Mouse (Mus musculus) ES-E14 (cell line): ENCODE results near the gene Rab3c. TPM values are rescaled to one million over a fixed set of nuclear protein-coding genes. Genes with fewer than 3 reads are reported as not detected.

Experiments used
- DNase-seq: peaks from one replicate; pipeline ENCODE4 v3.0.0-alpha.2; 2013; ENCODE audit warnings: low read depth, low spot score
- H3K27ac ChIP-seq: 2 replicates; pipeline ENCODE4 v1.5.1; 2012; ENCODE audit warnings: low read depth, mild to moderate bottlenecking, low read length, moderate library complexity, mixed read lengths; ENCODE audit not compliant: poor library complexity, insufficient read depth, severe bottlenecking
- H3K36me3 ChIP-seq: 2 replicates; pipeline ENCODE4 v1.6.1; 2012; ENCODE audit warnings: mild to moderate bottlenecking, low read length, moderate library complexity, mixed read lengths; ENCODE audit not compliant: control insufficient read depth, poor library complexity, insufficient read depth, severe bottlenecking
- H3K4me1 ChIP-seq, 2 experiments: fragments of 150-350 bp in 1 of 2; sonication (generic) in 1 of 2; 2 replicates each; pipeline ENCODE4 v1.6.1; 2012; ENCODE audit warnings: low read length in 2 of 2, mild to moderate bottlenecking in 1 of 2, mixed read lengths in 1 of 2; ENCODE audit not compliant: control insufficient read depth in 2 of 2, insufficient read depth in 2 of 2, poor library complexity in 1 of 2
- H3K4me3 ChIP-seq, 2 experiments: fragments of 150-350 bp in 1 of 2; sonication (generic) in 1 of 2; 2 replicates each; pipeline ENCODE4 v1.5.1; 2012; ENCODE audit warnings: low read length in 2 of 2, low read depth in 1 of 2, mild to moderate bottlenecking in 1 of 2, mixed read lengths in 1 of 2; ENCODE audit not compliant: insufficient read depth in 1 of 2, poor library complexity in 1 of 2, severe bottlenecking in 1 of 2
- H3K9ac ChIP-seq: 2 replicates; pipeline ENCODE4 v1.6.1; 2012; ENCODE audit warnings: low read depth, mild to moderate bottlenecking, low read length, mixed read lengths; ENCODE audit not compliant: poor library complexity, insufficient read depth, severe bottlenecking
- H3K9me3 ChIP-seq: fragments of 150-350 bp; sonication (generic); 2 replicates; pipeline ENCODE4 v1.6.1; 2012; ENCODE audit warnings: low read depth, mild to moderate bottlenecking, low read length; ENCODE audit not compliant: control insufficient read depth, insufficient read depth
- CHD2 ChIP-seq: IDR thresholded peaks from 2 replicates; pipeline ENCODE4 v1.6.1; 2014; ENCODE audit warnings: mild to moderate bottlenecking, low read depth, low read length, inconsistent platforms
- HCFC1 ChIP-seq: IDR thresholded peaks from 2 replicates; pipeline ENCODE4 v1.6.1; 2012; ENCODE audit warnings: low read length, inconsistent platforms, borderline replicate concordance; ENCODE audit not compliant: insufficient read depth
- MAFK ChIP-seq: IDR thresholded peaks from 2 replicates; pipeline ENCODE4 v1.6.1; 2014; ENCODE audit warnings: mild to moderate bottlenecking, low read depth, low read length, inconsistent platforms; ENCODE audit not compliant: insufficient read depth
- ZC3H11A ChIP-seq: IDR thresholded peaks from 2 replicates; pipeline ENCODE4 v1.6.1; 2012; ENCODE audit warnings: low read depth, mild to moderate bottlenecking, inconsistent platforms, low read length, borderline replicate concordance
- ZNF384 ChIP-seq: IDR thresholded peaks from 2 replicates; pipeline ENCODE4 v1.6.1; 2012; ENCODE audit warnings: low read depth, low read length, inconsistent platforms
- in situ Hi-C, 2 experiments: fragments of 600-800 bp; cut with MboI; formaldehyde crosslinking; loops; one replicate each; pipeline ENCODE4 v1.15.1; 2025; ENCODE audit warnings: low sequenced_read_pairs in 2 of 2, inconsistent platforms in 1 of 2; ENCODE audit not compliant: unreplicated experiment in 2 of 2
- total RNA-seq: library from RNA; depleted of rRNA; stranded (reverse); fragments of 300-350 nt; gene quantifications from 2 replicates; pipeline ENCODE4 v1.2.3, GENCODE M21; 2012

Rab3c gene
- total RNA-seq, 1 experiment: not detected

DNA sequence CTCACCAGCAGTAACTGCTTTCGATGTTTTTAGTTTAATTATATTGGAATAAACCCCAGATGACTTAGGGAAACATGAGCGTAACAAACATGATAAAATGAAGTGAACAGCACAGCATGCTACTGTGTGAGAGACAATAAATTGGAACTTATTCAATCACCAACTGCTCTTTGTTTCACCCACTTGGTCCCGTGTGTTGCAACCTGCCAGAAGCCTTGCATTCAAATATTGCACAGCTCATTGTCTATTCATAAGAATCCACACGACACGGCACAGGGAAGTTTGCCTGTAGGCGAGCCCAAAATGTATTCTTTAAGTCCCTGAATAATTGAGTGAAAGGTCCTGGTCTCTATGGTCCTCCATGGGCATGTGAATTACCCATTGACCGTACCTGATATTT is 61.6 kb downstream of the Rab3c start:
- no peak overlapping the region for H3K27ac ChIP-seq
- H3K9me3 ChIP-seq: no peaks in the 10 kb centered on the region
- H3K9ac ChIP-seq: no peak overlapping the region
- DNase-seq: no peak
- H3K4me3 ChIP-seq: no peak overlapping the region
- in situ Hi-C loops: no loop called here
- no peak for TF ChIP-seq ZC3H11A
- no peak for TF ChIP-seq HCFC1
- TF ChIP-seq CHD2: no peak
- TF ChIP-seq MAFK: no peak
- H3K4me1 ChIP-seq: no peaks in the 10 kb centered on the region
- H3K36me3 ChIP-seq: no peaks in the 10 kb centered on the region

- DNase-seq: no peak
- H3K36me3 ChIP-seq: no peaks in the 10 kb centered on the region
- H3K9ac ChIP-seq: no peak overlapping the region
- TF ChIP-seq CHD2 (no peak), ZNF384 (no peak), MAFK (no peak), ZC3H11A (no peak), HCFC1 (no peak)
- H3K27ac ChIP-seq: no peak overlapping the region
- H3K4me3 ChIP-seq: no peak overlapping the region
- no peaks in the 10 kb centered on the region for H3K4me1 ChIP-seq
- H3K9me3 ChIP-seq: no peaks in the 10 kb centered on the region
- in situ Hi-C loops: no loop called here
Measured at GRCm38 (mm10) chr13:110218497-110218896, 62.3 kb downstream of the Rab3c start.

- no peak overlapping the region for H3K9ac ChIP-seq
- no peaks in the 10 kb centered on the region for H3K9me3 ChIP-seq
- no peaks in the 10 kb centered on the region for H3K4me1 ChIP-seq
- no peak for DNase-seq
- no peak overlapping the region for H3K27ac ChIP-seq
- in situ Hi-C loops: no loop called here
- no peaks in the 10 kb centered on the region for H3K36me3 ChIP-seq
- TF ChIP-seq CHD2 (no peak), ZC3H11A (no peak), ZNF384 (no peak), MAFK (no peak), HCFC1 (no peak)
- H3K4me3 ChIP-seq: no peak overlapping the region
Measured at GRCm38 (mm10) chr13:110211526-110212075, 69.2 kb downstream of the Rab3c start.

DNA sequence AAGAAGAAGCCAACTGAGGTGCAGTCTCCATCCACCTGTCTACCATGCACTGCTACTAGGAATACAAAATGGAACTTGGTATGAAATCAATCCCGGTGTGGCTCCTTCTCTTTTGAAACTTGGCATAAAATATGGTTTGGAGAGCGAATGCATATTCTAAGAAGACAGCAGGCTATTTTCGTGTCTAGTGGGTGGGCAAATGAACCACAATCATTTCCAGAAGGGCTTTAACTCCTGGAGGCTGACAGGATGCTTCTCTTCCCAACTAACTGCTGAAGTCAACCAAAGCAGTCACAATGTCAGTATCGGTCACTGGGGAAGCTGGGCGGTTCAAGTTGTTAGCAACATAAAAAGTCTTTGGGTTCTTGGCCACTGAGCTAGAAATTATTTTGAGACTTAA is 81.9 kb downstream of the Rab3c start:
- no peaks in the 10 kb centered on the region for H3K36me3 ChIP-seq
- no peak overlapping the region for H3K9ac ChIP-seq
- H3K27ac ChIP-seq: no peak overlapping the region
- in situ Hi-C loops: no loop called here
- no peaks in the 10 kb centered on the region for H3K9me3 ChIP-seq
- no peaks in the 10 kb centered on the region for H3K4me1 ChIP-seq
- no peak for DNase-seq
- H3K4me3 ChIP-seq: no peak overlapping the region
- no peak for TF ChIP-seq ZC3H11A
- no peak for TF ChIP-seq ZNF384
- no peak for TF ChIP-seq CHD2
- no peak for TF ChIP-seq MAFK
- TF ChIP-seq HCFC1: no peak

- no peaks in the 10 kb centered on the region for H3K9me3 ChIP-seq
- no peaks in the 10 kb centered on the region for H3K4me1 ChIP-seq
- H3K27ac ChIP-seq: no peak overlapping the region; the same call in 1 of the 2 replicates
- H3K9ac ChIP-seq: no peak overlapping the region
- TF ChIP-seq HCFC1 (no peak), CHD2 (no peak), ZNF384 (no peak), MAFK (0 out of 2 replicates have a peak, but pooled peaks have one; percentile 37), ZC3H11A (no peak)
- DNase-seq: no peak
- H3K4me3 ChIP-seq: no peak overlapping the region
- no peaks in the 10 kb centered on the region for H3K36me3 ChIP-seq
- in situ Hi-C loops: no loop called here
Measured at GRCm38 (mm10) chr13:110190039-110190438, 90.8 kb downstream of the Rab3c start.
